Mouse (Mus musculus): ENCODE data around the gene Fam172a.

DNA sequence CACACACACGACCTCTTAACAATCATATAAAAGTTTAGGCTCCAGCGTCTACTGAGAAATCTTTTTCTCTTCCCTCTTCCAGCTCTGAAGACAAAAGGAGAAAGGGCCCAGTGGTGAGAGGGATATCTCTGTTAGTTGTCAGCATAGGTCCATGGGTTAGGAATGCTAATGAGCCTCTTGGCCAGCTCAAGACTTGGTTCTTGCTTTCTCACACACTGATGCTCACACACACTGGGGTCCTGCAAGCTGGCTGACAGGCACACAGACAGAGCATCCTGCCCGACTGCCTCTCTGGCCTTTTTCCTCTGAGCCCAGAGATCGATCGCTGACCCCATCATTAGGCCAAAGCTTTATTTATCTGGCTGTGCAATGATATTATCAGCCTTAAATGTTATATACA is 482.2 kb downstream of the Fam172a start:
- TF ChIP-seq POLR2A (IDR thresholded peaks at IDR 0.05; ENCODE audit: insufficient read depth, low read depth, low read length): no peak
- no peak for TF ChIP-seq CTCF (IDR thresholded peaks at IDR 0.05)

All from heart, adult 2 months (tissue).